Mouse (Mus musculus) midbrain, embryonic 13.5 days (tissue): ENCODE measurements at regions not wholly inside any gene's neighbourhood (a gene's known extent, or its start where the extent isn't known, plus 50 kb on each side); places are given as distances from the start of the nearest gene placed in this dataset.

Source experiments
- ATAC-seq: fragments of 200-750 bp; cut with Nextera tagmentation; 2 replicates; pipeline ENCODE4 v1.8.0; 2017; ENCODE audit warnings: mild to moderate bottlenecking, moderate TSS enrichment, moderate library complexity
- H3K27ac ChIP-seq: fragments of 300-500 bp; sonication (generic); 2 replicates; pipeline ENCODE4 v1.5.1; 2015; ENCODE audit warnings: inconsistent platforms, mild to moderate bottlenecking, moderate library complexity
- H3K27me3 ChIP-seq: fragments of 300-500 bp; sonication (generic); 2 replicates; pipeline ENCODE4 v1.6.1; 2015; ENCODE audit warnings: mild to moderate bottlenecking, inconsistent platforms
- H3K36me3 ChIP-seq: fragments of 300-500 bp; sonication (generic); 2 replicates; pipeline ENCODE4 v1.6.1; 2015; ENCODE audit warnings: mild to moderate bottlenecking, inconsistent platforms
- H3K4me1 ChIP-seq: fragments of 300-500 bp; sonication (generic); replicated peaks from 2 replicates; pipeline ENCODE4 v1.6.1; 2015; ENCODE audit warnings: inconsistent platforms
- H3K4me2 ChIP-seq: fragments of 300-500 bp; sonication (generic); replicated peaks from 2 replicates; pipeline ENCODE4 v1.6.1; 2015; ENCODE audit warnings: moderate library complexity, mild to moderate bottlenecking, inconsistent platforms
- H3K4me3 ChIP-seq: fragments of 300-500 bp; sonication (generic); replicated peaks from 2 replicates; pipeline ENCODE4 v1.5.1; 2015; ENCODE audit warnings: mild to moderate bottlenecking, inconsistent platforms
- H3K9ac ChIP-seq: fragments of 300-500 bp; sonication (generic); replicated peaks from 2 replicates; pipeline ENCODE4 v1.6.1; 2015; ENCODE audit warnings: mild to moderate bottlenecking, inconsistent platforms
- H3K9me3 ChIP-seq: fragments of 300-500 bp; sonication (generic); 2 replicates; pipeline ENCODE4 v1.6.1; 2016; ENCODE audit warnings: mild to moderate bottlenecking, inconsistent platforms
- WGBS: fragments of 180-500 bp; shearing (Covaris S2); methylation state at CpG from one replicate; pipeline ENCODE4 v1.1.7; 2015; 5-methylcytosine and 5-hydroxymethylcytosine counted together

DNA sequence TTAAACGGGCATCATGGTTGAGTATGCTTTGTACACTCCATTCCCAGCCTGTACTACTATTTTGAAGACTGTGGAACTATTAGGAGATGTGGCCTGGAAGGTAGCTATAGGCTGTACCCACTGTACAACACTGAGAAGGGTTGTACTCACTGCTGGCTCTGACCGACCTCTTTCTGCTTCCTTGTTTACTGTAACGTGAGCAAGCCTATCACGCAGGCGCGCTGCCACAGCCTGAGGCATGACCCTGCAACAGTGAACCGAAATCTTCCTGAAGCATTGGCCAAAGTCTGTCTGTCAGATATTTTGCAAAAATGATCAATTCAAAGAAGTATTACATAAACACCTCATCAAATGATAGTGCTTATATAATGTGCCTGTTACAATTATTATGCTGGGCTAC lies 112.0 kb upstream of the Daam1 start:
- Histone ChIP-seq H3K9me3 (no peaks in the 10 kb centered on the region), H3K36me3 (no peaks in the 10 kb centered on the region), H3K4me1 (no peaks in the 10 kb centered on the region), H3K9ac (no peak overlapping the region), H3K4me2 (no peak overlapping the region), H3K27me3 (no peaks in the 10 kb centered on the region), H3K4me3 (no peak overlapping the region), H3K27ac (no peak overlapping the region)
- ATAC-seq = no peak
- 88% methylated on average over 7 of the region's 7 CpGs for WGBS

GRCm38 (mm10) chr12:71725140-71725539 lies 105.7 kb upstream of the Daam1 start:
- H3K27ac ChIP-seq = no peak overlapping the region
- H3K27me3 ChIP-seq = no peaks in the 10 kb centered on the region
- H3K4me1 ChIP-seq = peaks cover 7% of the 10 kb centered on the region; the same call in 1 of the 2 replicates
- H3K9me3 ChIP-seq = no peaks in the 10 kb centered on the region
- H3K4me2 ChIP-seq = no peak overlapping the region
- WGBS = 30% methylated on average over 5 of the region's 5 CpGs
- H3K9ac ChIP-seq = no peak overlapping the region
- no peak for ATAC-seq
- H3K4me3 ChIP-seq = no peak overlapping the region
- H3K36me3 ChIP-seq = no peaks in the 10 kb centered on the region

DNA sequence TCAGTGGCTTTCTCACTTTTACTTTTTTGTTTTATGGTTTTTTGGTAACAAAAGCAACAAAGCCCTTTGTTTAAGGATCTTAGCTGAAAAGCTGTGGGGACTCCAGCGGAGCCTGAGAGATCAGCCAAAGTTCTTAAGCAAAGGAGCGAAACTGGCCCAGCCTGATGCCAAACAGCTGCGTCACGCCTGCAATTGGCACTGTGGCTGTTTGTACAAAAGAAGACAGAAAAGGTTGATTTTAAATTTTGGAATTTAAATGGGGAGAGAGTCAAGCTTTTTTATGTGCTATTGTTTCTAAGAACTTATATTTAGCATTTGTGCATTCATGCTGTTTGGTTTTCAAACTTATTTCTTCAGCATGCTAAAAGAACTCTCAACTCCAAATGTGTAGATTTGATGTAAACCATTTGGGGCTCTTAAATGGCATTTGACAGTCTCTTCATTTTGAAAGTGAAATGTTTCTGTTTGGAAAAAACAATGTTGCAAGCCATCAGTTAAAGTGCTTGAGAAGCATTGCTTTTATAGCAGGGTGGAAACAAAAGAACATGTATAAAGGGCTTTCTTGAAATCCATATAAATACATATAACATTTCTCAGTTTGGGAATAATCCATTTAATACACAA lies 105.1 kb upstream of the Daam1 start:
- no peak overlapping the region for H3K27ac ChIP-seq
- H3K4me3 ChIP-seq = no peak overlapping the region
- H3K4me2 ChIP-seq = no peak overlapping the region
- H3K27me3 ChIP-seq = no peaks in the 10 kb centered on the region
- no peaks in the 10 kb centered on the region for H3K36me3 ChIP-seq
- H3K9ac ChIP-seq = no peak overlapping the region
- H3K9me3 ChIP-seq = no peaks in the 10 kb centered on the region
- peaks cover 7% of the 10 kb centered on the region; the same call in 1 of the 2 replicates for H3K4me1 ChIP-seq
- no peak for ATAC-seq
- 3% methylated on average over 4 of the region's 4 CpGs for WGBS

- H3K4me3 ChIP-seq = no peak overlapping the region
- no peak overlapping the region for H3K4me2 ChIP-seq
- ATAC-seq = no peak
- no peak overlapping the region for H3K27ac ChIP-seq
- peaks cover 5% of the 10 kb centered on the region for H3K4me1 ChIP-seq
- WGBS = 87% methylated on average over 2 of the region's 2 CpGs
- no peaks in the 10 kb centered on the region for H3K36me3 ChIP-seq
- H3K9ac ChIP-seq = no peak overlapping the region
- H3K27me3 ChIP-seq = no peaks in the 10 kb centered on the region
- H3K9me3 ChIP-seq = no peaks in the 10 kb centered on the region
Measured at GRCm38 (mm10) chr12:71743345-71743744, 87.5 kb upstream of the Daam1 start.

GRCm38 (mm10) chr12:71746011-71746410 lies 84.9 kb upstream of the Daam1 start:
- H3K9ac ChIP-seq = no peak overlapping the region
- no peak overlapping the region for H3K4me2 ChIP-seq
- peaks cover 12% of the 10 kb centered on the region for H3K4me1 ChIP-seq
- H3K36me3 ChIP-seq = no peaks in the 10 kb centered on the region
- H3K4me3 ChIP-seq = no peak overlapping the region
- no peak overlapping the region for H3K27ac ChIP-seq
- H3K9me3 ChIP-seq = no peaks in the 10 kb centered on the region
- H3K27me3 ChIP-seq = no peaks in the 10 kb centered on the region
- 63% methylated on average over 6 of the region's 6 CpGs for WGBS
- no peak for ATAC-seq

- Histone ChIP-seq H3K36me3 (no peaks in the 10 kb centered on the region), H3K27me3 (no peaks in the 10 kb centered on the region), H3K9ac (no peak overlapping the region), H3K4me2 (no peak overlapping the region), H3K4me1 (peaks cover 12% of the 10 kb centered on the region), H3K4me3 (no peak overlapping the region), H3K9me3 (no peaks in the 10 kb centered on the region), H3K27ac (no peak overlapping the region)
- ATAC-seq = no peak
- 94% methylated on average over 10 of the region's 10 CpGs for WGBS
Measured at GRCm38 (mm10) chr12:71747386-71747785, 83.5 kb upstream of the Daam1 start.

- Histone ChIP-seq H3K36me3 (no peaks in the 10 kb centered on the region), H3K27ac (no peak overlapping the region), H3K4me2 (no peak overlapping the region)
Measured at GRCm38 (mm10) chr12:71747831-71748368, 83.0 kb upstream of the Daam1 start.

DNA sequence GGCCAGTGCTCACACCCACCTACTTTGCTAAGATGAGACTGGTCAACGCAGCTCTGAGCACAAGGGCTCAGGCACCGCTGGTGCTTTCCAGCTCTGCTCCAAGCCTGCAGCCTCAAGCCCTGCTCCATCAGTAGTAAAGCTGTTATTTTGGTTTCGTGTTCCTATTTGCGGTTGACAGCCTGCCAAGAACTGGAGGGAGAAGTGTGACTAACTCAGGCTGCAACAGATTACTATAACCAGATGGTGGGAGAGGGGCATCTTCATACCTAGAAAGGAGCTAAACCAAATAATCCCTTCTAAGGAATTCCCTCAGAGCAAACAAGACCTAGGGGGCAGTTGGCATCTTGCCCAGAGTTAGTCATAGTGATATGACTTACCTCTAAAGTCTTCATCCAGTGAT lies 82.1 kb upstream of the Daam1 start:
- Histone ChIP-seq H3K27ac (no peak overlapping the region), H3K4me2 (no peak overlapping the region), H3K9me3 (no peaks in the 10 kb centered on the region), H3K27me3 (no peaks in the 10 kb centered on the region), H3K4me1 (peaks cover 12% of the 10 kb centered on the region), H3K4me3 (no peak overlapping the region), H3K36me3 (no peaks in the 10 kb centered on the region), H3K9ac (no peak overlapping the region)
- 79% methylated on average over 4 of the region's 4 CpGs for WGBS
- ATAC-seq = no peak

More at GRCm38 (mm10) chr12:71747831-71748368, 83.0 kb upstream of the Daam1 start:
- WGBS = 75% methylated on average over 14 of the region's 14 CpGs
- Histone ChIP-seq H3K9me3 (no peaks in the 10 kb centered on the region), H3K4me3 (no peak overlapping the region), H3K9ac (no peak overlapping the region), H3K4me1 (peaks cover 12% of the 10 kb centered on the region), H3K27me3 (no peaks in the 10 kb centered on the region)
- no peak for ATAC-seq

GRCm38 (mm10) chr12:71749668-71750067 lies 81.2 kb upstream of the Daam1 start:
- H3K4me3 ChIP-seq = no peak overlapping the region
- 89% methylated on average over 2 of the region's 2 CpGs for WGBS
- H3K4me2 ChIP-seq = no peak overlapping the region
- H3K4me1 ChIP-seq = peaks cover 12% of the 10 kb centered on the region
- H3K9me3 ChIP-seq = no peaks in the 10 kb centered on the region
- no peaks in the 10 kb centered on the region for H3K27me3 ChIP-seq
- no peak overlapping the region for H3K9ac ChIP-seq
- ATAC-seq = no peak
- no peaks in the 10 kb centered on the region for H3K36me3 ChIP-seq
- H3K27ac ChIP-seq = no peak overlapping the region

DNA sequence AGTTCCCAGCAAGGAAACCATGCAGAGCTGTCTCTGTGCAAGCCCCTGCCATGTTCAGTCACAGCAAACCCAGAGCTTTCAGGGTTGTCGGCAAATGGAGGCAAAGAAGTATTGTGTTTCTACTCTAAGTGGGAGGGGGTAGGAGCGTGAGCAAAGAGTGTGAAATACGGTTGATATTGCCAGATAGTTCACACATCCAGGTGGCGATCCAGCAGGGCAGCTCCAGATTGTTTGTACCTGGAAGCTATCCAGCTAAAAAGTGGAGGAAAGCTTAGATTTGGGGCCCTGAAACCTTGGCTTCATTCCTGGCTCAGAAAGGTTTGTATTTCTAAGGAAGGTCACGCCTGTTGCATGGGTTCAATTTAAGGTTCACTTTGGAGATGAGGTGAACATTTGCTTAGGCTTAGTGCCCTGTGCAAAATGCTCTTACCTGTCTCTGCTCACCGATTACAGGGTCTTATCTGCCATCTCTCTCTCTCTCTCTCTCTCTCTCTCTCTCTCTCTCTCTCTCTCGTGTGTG lies 78.1 kb upstream of the Daam1 start:
- no peak overlapping the region for H3K9ac ChIP-seq
- 84% methylated on average over 7 of the region's 7 CpGs for WGBS
- H3K9me3 ChIP-seq = no peaks in the 10 kb centered on the region
- H3K4me2 ChIP-seq = no peak overlapping the region
- H3K4me1 ChIP-seq = peaks cover 12% of the 10 kb centered on the region
- H3K4me3 ChIP-seq = no peak overlapping the region
- no peaks in the 10 kb centered on the region for H3K36me3 ChIP-seq
- no peak overlapping the region for H3K27ac ChIP-seq
- no peak for ATAC-seq
- H3K27me3 ChIP-seq = no peaks in the 10 kb centered on the region

GRCm38 (mm10) chr12:71753276-71753675 lies 77.6 kb upstream of the Daam1 start:
- H3K27ac ChIP-seq = no peak overlapping the region
- ATAC-seq = no peak
- no peak overlapping the region for H3K4me2 ChIP-seq
- H3K36me3 ChIP-seq = no peaks in the 10 kb centered on the region
- no peak overlapping the region for H3K9ac ChIP-seq
- no peaks in the 10 kb centered on the region for H3K9me3 ChIP-seq
- no peaks in the 10 kb centered on the region for H3K27me3 ChIP-seq
- 89% methylated on average over 3 of the region's 3 CpGs for WGBS
- H3K4me3 ChIP-seq = no peak overlapping the region
- peaks cover 7% of the 10 kb centered on the region; the same call in 1 of the 2 replicates for H3K4me1 ChIP-seq

GRCm38 (mm10) chr12:71763194-71763593 lies 67.7 kb upstream of the Daam1 start:
- 77% methylated on average over 4 of the region's 4 CpGs for WGBS
- H3K4me3 ChIP-seq = no peak overlapping the region
- ATAC-seq = no peak

More at GRCm38 (mm10) chr12:71763194-71763593, 67.7 kb upstream of the Daam1 start:
- H3K9ac ChIP-seq = no peak overlapping the region
- H3K9me3 ChIP-seq = 0 out of 2 replicates have a peak, but pooled peaks cover 3% of the 10 kb centered on the region
- H3K27ac ChIP-seq = no peak overlapping the region
- H3K36me3 ChIP-seq = no peaks in the 10 kb centered on the region
- H3K4me1 ChIP-seq = no peaks in the 10 kb centered on the region; the same call in 1 of the 2 replicates
- no peak overlapping the region for H3K4me2 ChIP-seq
- 0 out of 2 replicates have a peak, but pooled peaks cover 4% of the 10 kb centered on the region for H3K27me3 ChIP-seq
